Mouse (Mus musculus) heart, embryonic 11.5 days (tissue): ENCODE measurements around the gene Enpp3. TPM values are rescaled to one million over a fixed set of nuclear protein-coding genes. Genes with fewer than 3 reads are reported as not detected.

Experiments used
- ATAC-seq: fragments of 200-750 bp; cut with Nextera tagmentation; replicated peaks from 2 replicates; pipeline ENCODE4 v1.8.0; 2017; ENCODE audit warnings: moderate library complexity; ENCODE audit not compliant: insufficient number of reproducible peaks, low FRiP score, low TSS enrichment
- H3K27ac ChIP-seq: fragments of 300-500 bp; sonication (generic); 2 replicates; pipeline ENCODE4 v1.5.1; 2014; ENCODE audit warnings: mild to moderate bottlenecking, low read depth, low read length
- H3K27me3 ChIP-seq: fragments of 300-500 bp; sonication (generic); 2 replicates; pipeline ENCODE4 v1.6.1; 2014; ENCODE audit warnings: mild to moderate bottlenecking, low read length, mixed read lengths; ENCODE audit not compliant: control insufficient read depth, insufficient read depth
- H3K36me3 ChIP-seq: fragments of 300-500 bp; sonication (generic); 2 replicates; pipeline ENCODE4 v1.6.1; 2014; ENCODE audit warnings: mild to moderate bottlenecking, low read length, moderate library complexity, mixed read lengths; ENCODE audit not compliant: control insufficient read depth, insufficient read depth
- H3K4me1 ChIP-seq: fragments of 300-500 bp; sonication (generic); 2 replicates; pipeline ENCODE4 v1.6.1; 2014; ENCODE audit warnings: low read length; ENCODE audit not compliant: control insufficient read depth, insufficient read depth
- H3K4me2 ChIP-seq: fragments of 300-500 bp; sonication (generic); 2 replicates; pipeline ENCODE4 v1.6.1; 2014; ENCODE audit warnings: mild to moderate bottlenecking, moderate library complexity
- H3K4me3 ChIP-seq: fragments of 300-500 bp; sonication (generic); 2 replicates; pipeline ENCODE4 v1.5.1; 2014; ENCODE audit warnings: low read depth, low read length
- H3K9ac ChIP-seq: fragments of 300-500 bp; sonication (generic); 2 replicates; pipeline ENCODE4 v1.6.1; 2014; ENCODE audit warnings: mild to moderate bottlenecking, low read depth, low read length, moderate library complexity
- H3K9me3 ChIP-seq: fragments of 300-500 bp; sonication (generic); replicated peaks from 2 replicates; pipeline ENCODE4 v1.6.1; 2016; ENCODE audit warnings: low read length; ENCODE audit not compliant: control insufficient read depth
- WGBS: fragments of 180-500 bp; shearing (Covaris S2); extraction: QIAGEN DNeasy Blood & Tissue Kit; methylation state at CpG from one replicate; pipeline ENCODE4 v1.1.7; 2014; ENCODE audit not compliant: insufficient replicate concordance; 5-methylcytosine and 5-hydroxymethylcytosine counted together
- polyA plus RNA-seq: library from polyadenylated mRNA; unstranded; fragments of >200 nt; fragmentation: Nextera tagmentation; extraction: Ambion mirVana; gene quantifications from 2 replicates; pipeline ENCODE4 v1.2.1, GENCODE M21; 2014

Enpp3 gene
- polyA plus RNA-seq, 1 experiment from 2014 or later, result 2.0 TPM

DNA sequence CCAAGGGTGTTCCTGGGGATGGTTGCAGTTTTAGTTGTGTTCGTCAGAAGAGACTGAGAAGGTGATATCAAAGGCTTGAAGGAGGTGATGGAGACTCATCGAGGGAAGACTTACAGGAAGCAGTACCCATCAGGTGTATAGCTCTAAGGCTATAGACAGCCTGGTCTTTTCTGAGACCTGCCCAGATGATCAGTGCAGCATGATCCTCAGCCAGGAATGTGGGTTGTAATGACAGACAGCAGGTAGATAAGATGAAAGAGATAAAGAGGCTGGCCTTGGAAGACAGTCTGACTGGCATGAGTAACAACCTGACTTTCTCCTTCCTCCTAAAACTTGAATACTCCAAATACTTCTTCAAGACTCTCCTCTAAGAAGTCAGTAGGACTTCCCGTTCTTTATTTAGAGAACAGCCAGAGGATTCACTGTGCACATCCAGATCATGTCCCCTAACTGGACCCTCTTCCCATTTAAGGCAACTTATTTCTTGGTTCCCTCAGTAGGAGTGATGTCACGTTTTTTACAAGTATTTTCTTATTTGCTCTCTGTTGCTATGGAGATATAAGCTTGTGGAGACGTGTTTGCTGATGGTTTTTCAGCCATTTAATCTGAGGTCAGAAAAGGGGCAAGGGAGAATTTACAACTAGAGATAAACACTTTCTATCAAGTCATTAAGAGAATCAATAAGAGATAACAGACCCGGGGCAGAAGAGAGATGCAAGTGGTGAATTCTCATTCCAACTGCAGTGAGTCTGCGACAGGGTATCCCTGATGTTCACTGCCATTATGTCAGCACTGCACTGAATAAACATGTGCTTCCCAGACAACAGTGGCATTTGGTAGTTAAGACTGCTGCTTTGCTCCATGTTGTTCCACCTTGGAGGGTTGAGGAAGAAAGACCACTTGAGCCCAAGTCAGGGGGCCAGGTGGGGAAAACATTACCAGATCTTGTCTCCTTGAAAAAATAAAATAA is 101.1 kb downstream of the Enpp3 start:
- H3K9ac ChIP-seq, result no peak overlapping the region
- H3K4me2 ChIP-seq, result no peak overlapping the region
- H3K4me3 ChIP-seq, result no peak overlapping the region
- no peak overlapping the region for H3K27ac ChIP-seq
- ATAC-seq, result no peak
- no peaks in the 10 kb centered on the region for H3K36me3 ChIP-seq
- no peaks in the 10 kb centered on the region for H3K4me1 ChIP-seq
- H3K27me3 ChIP-seq, result no peaks in the 10 kb centered on the region
- no peaks in the 10 kb centered on the region for H3K9me3 ChIP-seq
- 41% methylated on average over 7 of the region's 7 CpGs for WGBS

- H3K27ac ChIP-seq, result no peak overlapping the region
- H3K4me3 ChIP-seq, result no peak overlapping the region
- ATAC-seq, result no peak
- H3K4me1 ChIP-seq, result no peaks in the 10 kb centered on the region
- H3K9me3 ChIP-seq, result no peaks in the 10 kb centered on the region
- no peaks in the 10 kb centered on the region for H3K36me3 ChIP-seq
- 87% methylated on average over 2 of the region's 2 CpGs for WGBS
- no peaks in the 10 kb centered on the region for H3K27me3 ChIP-seq
- H3K9ac ChIP-seq, result no peak overlapping the region
- H3K4me2 ChIP-seq, result no peak overlapping the region
Observed at GRCm38 (mm10) chr10:24739171-24739570, 103.5 kb downstream of the Enpp3 start.

DNA sequence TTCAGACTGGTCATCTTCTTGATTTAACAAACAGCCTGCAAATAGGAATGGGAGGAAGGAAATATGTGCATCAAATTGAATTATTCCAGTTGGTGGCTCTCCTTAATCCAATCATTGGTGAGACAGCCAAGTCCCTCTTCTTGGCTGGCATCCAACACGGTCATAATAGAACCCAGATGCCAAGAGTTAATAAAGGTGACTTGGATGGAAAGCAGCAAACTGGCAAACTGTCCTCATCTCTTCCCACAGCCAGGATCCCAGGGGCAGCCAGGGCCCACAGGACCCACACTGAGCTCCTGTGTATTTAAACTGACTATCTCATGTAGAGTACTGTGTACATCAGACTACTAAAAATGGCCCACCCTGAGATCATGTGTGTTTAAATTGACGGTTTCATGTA is 104.2 kb downstream of the Enpp3 start:
- Histone ChIP-seq H3K4me1 (no peaks in the 10 kb centered on the region), H3K27me3 (no peaks in the 10 kb centered on the region), H3K36me3 (no peaks in the 10 kb centered on the region), H3K9me3 (no peaks in the 10 kb centered on the region), H3K9ac (no peak overlapping the region), H3K4me3 (no peak overlapping the region), H3K4me2 (no peak overlapping the region), H3K27ac (no peak overlapping the region)
- WGBS, result 80% methylated on average over 2 of the region's 2 CpGs
- no peak for ATAC-seq

DNA sequence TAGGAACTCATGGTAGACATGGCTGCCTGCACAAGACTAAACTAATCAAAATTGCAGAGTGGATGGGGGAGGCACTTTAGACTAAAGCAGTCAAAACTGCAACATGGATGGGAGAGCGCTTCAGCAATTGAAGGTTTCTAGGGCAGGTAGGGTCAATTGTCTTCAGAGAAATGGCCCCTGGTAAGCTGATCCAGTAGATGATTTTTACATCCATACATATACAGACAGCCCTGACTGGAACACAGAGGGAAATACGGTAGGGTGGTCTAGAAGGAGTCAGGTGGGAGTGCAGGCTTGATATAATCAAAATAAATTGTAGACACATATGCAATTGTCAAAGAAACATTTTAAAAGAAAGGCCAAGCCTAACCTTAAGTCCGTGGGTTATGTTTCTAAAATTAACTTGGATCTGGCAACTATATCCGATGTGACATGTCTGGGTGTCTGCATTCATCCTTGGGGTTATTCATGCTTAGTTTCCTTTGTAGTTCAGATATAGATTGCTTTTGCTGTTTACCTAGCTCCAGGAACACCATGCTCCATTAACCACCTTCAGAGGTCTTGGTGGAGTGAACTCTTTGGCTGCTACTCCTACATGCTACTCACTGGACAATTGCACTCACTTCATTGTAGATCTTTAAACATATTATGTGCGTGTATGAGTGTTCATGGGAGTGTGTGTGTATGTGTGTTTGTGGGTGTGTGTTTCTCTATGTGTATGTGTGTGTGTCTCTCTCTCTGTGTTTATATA is 107.4 kb downstream of the Enpp3 start:
- H3K9me3 ChIP-seq, result no peaks in the 10 kb centered on the region
- no peak for ATAC-seq
- H3K9ac ChIP-seq, result no peak overlapping the region
- peaks cover 4% of the 10 kb centered on the region; the same call in 1 of the 2 replicates for H3K4me1 ChIP-seq
- WGBS, result 83% methylated on average over 5 of the region's 5 CpGs
- no peaks in the 10 kb centered on the region for H3K36me3 ChIP-seq
- H3K27ac ChIP-seq, result no peak overlapping the region
- no peak overlapping the region for H3K4me3 ChIP-seq
- H3K27me3 ChIP-seq, result no peaks in the 10 kb centered on the region
- H3K4me2 ChIP-seq, result no peak overlapping the region

- 83% methylated on average over 4 of the region's 4 CpGs for WGBS
- Histone ChIP-seq H3K9me3 (no peaks in the 10 kb centered on the region), H3K4me1 (peaks cover 4% of the 10 kb centered on the region; the same call in 1 of the 2 replicates), H3K36me3 (no peaks in the 10 kb centered on the region), H3K9ac (no peak overlapping the region), H3K27ac (no peak overlapping the region), H3K27me3 (no peaks in the 10 kb centered on the region), H3K4me3 (no peak overlapping the region), H3K4me2 (no peak overlapping the region)
- ATAC-seq, result no peak
Observed at GRCm38 (mm10) chr10:24727478-24727877, 115.1 kb downstream of the Enpp3 start.

- Histone ChIP-seq H3K4me2 (no peak overlapping the region), H3K27ac (no peak overlapping the region), H3K9ac (no peak overlapping the region), H3K9me3 (no peaks in the 10 kb centered on the region), H3K27me3 (no peaks in the 10 kb centered on the region), H3K36me3 (no peaks in the 10 kb centered on the region), H3K4me3 (no peak overlapping the region), H3K4me1 (no peaks in the 10 kb centered on the region)
- 88% methylated on average over 2 of the region's 2 CpGs for WGBS
- ATAC-seq, result no peak
Observed at GRCm38 (mm10) chr10:24725197-24725596, 117.4 kb downstream of the Enpp3 start.

Other genes with a start within 250 kb of the Enpp3 start
- 25.2 and 26.4 TPM in 2 replicates for gene Ccn2, start 247.4 kb downstream of the Enpp3 start, polyA plus RNA-seq
- 6.3 and 8.2 TPM in 2 replicates for gene Enpp1, start 130.7 kb downstream of the Enpp3 start, polyA plus RNA-seq
- gene Med23, start 27.2 kb upstream of the Enpp3 start, polyA plus RNA-seq, result 17.7 and 18.4 TPM in 2 replicates
- 1.1 TPM in 2 replicates for gene Arg1, start 84.7 kb upstream of the Enpp3 start, polyA plus RNA-seq